Mouse (Mus musculus) kidney, adult 2 months (tissue): Measurements from ENCODE around the gene Clec10a.

Source experiments
- CTCF ChIP-seq: fragments of 200-500 bp; conservative IDR thresholded peaks from 2 replicates; pipeline ENCODE4 v1.5.1; 2011; ENCODE audit warnings: low read depth, mild to moderate bottlenecking, control low read depth, low read length, moderate library complexity, mixed read lengths; ENCODE audit not compliant: insufficient read depth, insufficient read length
- POLR2A ChIP-seq: fragments of 200-500 bp; IDR thresholded peaks from one replicate; pipeline ENCODE4 v1.6.1; 2011; ENCODE audit warnings: low read depth, low read length, control low read depth

GRCm38 (mm10) chr11:70180496-70180895 lies 24.5 kb downstream of the Clec10a start:
- TF ChIP-seq CTCF (no peak), POLR2A (no peak)
